Mouse (Mus musculus): ENCODE measurements around the gene Smim5. TPM values are rescaled to one million over a fixed set of nuclear protein-coding genes. Genes with fewer than 3 reads are reported as not detected.

Smim5 gene
- polyA plus RNA-seq, 1 experiment, result 5.7 TPM

DNA sequence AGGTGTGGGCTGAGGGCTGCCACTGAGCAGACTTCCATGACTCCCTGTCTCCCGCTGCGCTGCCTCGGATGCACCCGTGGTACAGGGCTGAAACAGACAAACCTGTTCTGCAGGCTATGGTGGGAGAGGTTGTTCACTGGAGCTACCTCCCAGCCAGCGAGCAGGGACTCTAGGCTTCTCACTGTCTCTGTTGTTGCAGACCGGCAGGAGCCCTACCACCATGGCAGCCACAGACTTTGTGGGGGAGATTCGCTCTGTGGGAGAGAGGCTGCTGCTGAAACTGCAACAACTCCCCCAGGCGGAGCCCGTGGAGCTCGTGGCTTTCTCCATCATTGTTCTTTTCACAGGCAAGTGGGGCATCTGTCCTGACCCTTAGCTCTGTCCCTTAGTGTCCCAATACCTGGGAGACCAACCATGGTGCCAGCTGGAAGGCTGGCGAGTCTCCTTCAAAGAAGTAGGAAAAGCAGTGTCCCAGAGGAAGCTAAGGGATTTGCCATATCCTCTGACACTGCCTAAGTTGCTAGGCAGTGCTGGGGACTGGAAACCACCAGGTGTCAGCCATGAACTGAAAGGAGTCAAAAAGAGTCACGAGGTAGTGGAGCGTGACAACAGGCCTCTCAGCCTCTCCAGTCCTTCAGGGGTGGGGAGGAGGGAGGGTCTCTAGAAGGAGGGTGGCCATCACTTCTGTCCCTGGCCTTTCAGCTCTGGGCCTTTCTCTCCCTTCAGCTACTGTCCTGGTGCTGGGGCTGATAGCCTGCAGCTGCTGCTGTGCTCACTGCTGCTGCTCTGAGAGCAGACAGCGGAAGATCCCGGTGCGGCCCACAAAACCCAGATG is 5.4 kb downstream of the Smim5 start:
- H3K4me3 ChIP-seq (ENCODE audit: extremely low read depth, insufficient read depth, insufficient read length), result no peak overlapping the region
- 0 out of 2 replicates have a peak, but pooled peaks cover 1% of the 10 kb centered on the region for H3K36me3 ChIP-seq (ENCODE audit: control insufficient read depth, insufficient read depth, low read length)
- WGBS, result 63% methylated on average over 16 of the region's 16 CpGs
- peak overlapping the region; percentile 12; the same call in 1 of the 2 replicates for H3K27ac ChIP-seq (ENCODE audit: insufficient read depth, low read length)
- DNase-seq (ENCODE audit: low read depth in 1 of 2, low spot score in 2 of 2), result no peak
- no peaks in the 10 kb centered on the region for H3K27me3 ChIP-seq (ENCODE audit: control insufficient read depth, insufficient read depth, low read length)
- peaks cover 27% of the 10 kb centered on the region; the same call in 1 of the 2 replicates for H3K4me1 ChIP-seq (ENCODE audit: control insufficient read depth, insufficient read depth, insufficient read length)
- TF ChIP-seq CTCF (IDR thresholded peaks at IDR 0.05; ENCODE audit: extremely low read depth, insufficient read depth, insufficient read length, insufficient replicate concordance), result no peak
- no peak for TF ChIP-seq POLR2A (IDR thresholded peaks at IDR 0.05; ENCODE audit: low read depth, low read length)

DNA sequence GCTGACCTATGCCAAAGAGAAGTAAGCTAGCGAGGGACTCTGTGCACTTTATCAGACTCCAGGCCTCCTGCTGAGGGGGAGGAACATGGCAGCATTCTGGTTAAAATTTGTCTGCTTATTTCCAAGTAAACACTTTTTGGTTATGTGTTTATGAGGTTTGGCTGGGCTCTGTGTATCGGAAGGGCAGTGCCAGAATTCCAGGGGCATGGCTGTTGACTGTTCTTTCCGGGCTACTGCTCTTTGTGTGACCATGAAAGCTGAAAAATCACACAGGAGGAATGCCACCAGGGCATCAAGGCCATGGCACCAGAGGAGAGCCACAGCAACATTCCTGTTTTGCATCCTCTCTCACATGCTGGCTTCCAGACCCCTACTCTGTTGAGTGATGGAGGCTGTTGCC is 6.3 kb downstream of the Smim5 start:
- Histone ChIP-seq H3K27me3 (ENCODE audit: control insufficient read depth, insufficient read depth, low read length) (no peaks in the 10 kb centered on the region), H3K27ac (ENCODE audit: insufficient read depth, low read length) (no peak overlapping the region), H3K4me1 (ENCODE audit: control insufficient read depth, insufficient read depth, insufficient read length) (peaks cover 27% of the 10 kb centered on the region; the same call in 1 of the 2 replicates), H3K36me3 (ENCODE audit: control insufficient read depth, insufficient read depth, low read length) (0 out of 2 replicates have a peak, but pooled peaks cover 1% of the 10 kb centered on the region), H3K4me3 (ENCODE audit: extremely low read depth, insufficient read depth, insufficient read length) (no peak overlapping the region)
- no peak for DNase-seq (ENCODE audit: low read depth in 1 of 2, low spot score in 2 of 2)
- 84% methylated on average over 3 of the region's 3 CpGs for WGBS
- TF ChIP-seq CTCF (IDR thresholded peaks at IDR 0.05; ENCODE audit: extremely low read depth, insufficient read depth, insufficient read length, insufficient replicate concordance) (no peak), POLR2A (IDR thresholded peaks at IDR 0.05; ENCODE audit: low read depth, low read length) (no peak)

DNA sequence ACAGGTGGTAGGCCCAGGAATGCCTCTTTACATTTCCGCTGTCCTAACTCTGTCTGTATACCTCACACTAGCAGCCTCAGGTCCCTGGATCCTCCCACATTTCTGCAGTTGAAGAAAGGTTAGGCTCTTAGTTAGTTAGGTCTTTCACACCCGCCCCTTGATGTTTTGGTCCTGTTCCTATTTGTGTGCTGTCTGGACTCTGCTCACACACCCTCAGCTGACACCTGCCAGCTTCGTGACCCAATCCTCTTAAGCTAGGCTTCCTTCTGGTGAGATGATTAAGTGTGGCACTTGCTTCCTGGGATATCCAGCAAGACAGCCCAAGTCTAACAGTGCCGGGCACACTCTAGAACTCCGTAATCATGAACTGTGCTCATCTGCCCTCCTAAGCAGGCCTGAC is 6.8 kb downstream of the Smim5 start:
- Histone ChIP-seq H3K27me3 (ENCODE audit: control insufficient read depth, insufficient read depth, low read length) (no peaks in the 10 kb centered on the region), H3K36me3 (ENCODE audit: control insufficient read depth, insufficient read depth, low read length) (0 out of 2 replicates have a peak, but pooled peaks cover 1% of the 10 kb centered on the region), H3K4me1 (ENCODE audit: control insufficient read depth, insufficient read depth, insufficient read length) (peaks cover 27% of the 10 kb centered on the region; the same call in 1 of the 2 replicates), H3K27ac (ENCODE audit: insufficient read depth, low read length) (no peak overlapping the region), H3K4me3 (ENCODE audit: extremely low read depth, insufficient read depth, insufficient read length) (no peak overlapping the region)
- WGBS, result 89% methylated on average over 5 of the region's 5 CpGs
- DNase-seq (ENCODE audit: low read depth in 1 of 2, low spot score in 2 of 2), result no peak
- TF ChIP-seq CTCF (IDR thresholded peaks at IDR 0.05; ENCODE audit: extremely low read depth, insufficient read depth, insufficient read length, insufficient replicate concordance) (no peak), POLR2A (IDR thresholded peaks at IDR 0.05; ENCODE audit: low read depth, low read length) (no peak)

DNA sequence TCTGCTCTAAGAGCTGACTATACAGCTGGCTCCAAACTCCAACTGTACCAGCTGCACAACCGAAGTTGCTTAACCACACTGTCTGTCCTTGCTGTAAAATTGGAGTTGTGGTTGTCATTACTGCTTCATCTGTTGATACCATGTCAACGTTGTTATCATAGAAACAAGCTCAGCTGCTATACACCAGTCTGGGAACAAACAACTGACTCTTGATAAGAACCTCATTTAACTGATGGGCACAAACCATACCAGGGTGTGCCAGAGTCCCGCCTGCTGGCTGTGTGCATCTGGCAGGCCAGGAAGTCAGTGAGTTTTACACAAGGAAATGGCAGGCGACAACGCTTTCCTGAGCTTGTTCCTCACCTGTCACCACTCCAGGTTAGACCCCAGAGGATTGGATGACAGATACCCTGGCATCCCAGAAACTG is 11.4 kb downstream of the Smim5 start:
- WGBS, result 34% methylated on average over 5 of the region's 5 CpGs
- H3K4me1 ChIP-seq (ENCODE audit: control insufficient read depth, insufficient read depth, insufficient read length), result no peaks in the 10 kb centered on the region

DNA sequence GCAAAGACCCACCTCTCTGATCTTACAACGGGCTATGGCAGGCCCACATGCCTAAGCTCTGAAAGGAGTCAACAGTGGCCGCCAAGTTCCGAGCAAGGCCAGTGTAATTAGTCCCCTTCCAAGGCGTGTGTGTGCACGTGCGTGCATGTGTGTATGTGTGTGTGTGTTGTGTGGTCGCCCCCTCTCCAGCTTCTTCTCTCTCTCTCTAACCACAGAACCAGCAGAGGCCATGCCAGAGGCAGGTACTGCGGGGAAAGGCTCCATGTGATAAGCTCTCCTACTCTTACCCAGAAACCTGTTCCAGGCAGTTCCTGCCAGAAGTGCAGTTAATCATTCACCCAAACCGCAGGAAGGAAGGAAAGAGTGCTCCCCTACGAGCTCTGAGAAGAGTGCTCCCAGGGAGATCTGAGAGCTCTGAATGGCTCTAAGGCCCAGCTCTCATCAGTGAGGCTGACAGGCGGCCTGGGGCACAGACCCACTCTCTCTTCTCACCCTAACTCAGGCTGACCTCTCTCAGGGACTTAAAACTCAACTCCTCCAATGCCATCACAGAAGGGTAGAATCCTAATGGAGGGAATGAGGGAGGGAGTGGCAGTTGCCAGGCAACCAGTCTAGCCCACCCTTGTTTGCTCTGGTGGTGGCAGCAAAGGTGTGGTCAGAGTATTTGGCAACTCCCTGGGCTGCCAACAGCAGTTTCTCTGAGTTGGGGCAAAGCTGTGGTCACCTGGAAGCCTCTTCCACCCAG is 12.0 kb downstream of the Smim5 start, which contains the start of gene Smim6:
Gene Smim6, plus strand, starts transcription at position 386 of the 745 bp plus-strand sequence.
- no peaks in the 10 kb centered on the region for H3K4me1 ChIP-seq (ENCODE audit: control insufficient read depth, insufficient read depth, insufficient read length)
- no peak within 1 kb of the TSS for H3K4me3 ChIP-seq (ENCODE audit: extremely low read depth, insufficient read depth, insufficient read length)
- H3K27ac ChIP-seq (ENCODE audit: insufficient read depth, low read length), result 0 out of 2 replicates have a peak within 1 kb of the TSS, but pooled peaks have one; percentile 16
- WGBS, result 27% methylated on average over 11 of the region's 11 CpGs
- peaks cover 15% of the 10 kb centered on the region for H3K36me3 ChIP-seq (ENCODE audit: control insufficient read depth, insufficient read depth, low read length)
- TF ChIP-seq CTCF (IDR thresholded peaks at IDR 0.05; ENCODE audit: extremely low read depth, insufficient read depth, insufficient read length, insufficient replicate concordance), result no peak
- TF ChIP-seq POLR2A (IDR thresholded peaks at IDR 0.05; ENCODE audit: low read depth, low read length), result no peak
- DNase-seq (ENCODE audit: low read depth in 1 of 2, low spot score in 2 of 2), result no peak
- H3K27me3 ChIP-seq (ENCODE audit: control insufficient read depth, insufficient read depth, low read length), result no peaks in the 10 kb centered on the region

More for the DNA sequence above, 11.4 kb downstream of the Smim5 start:
- Histone ChIP-seq H3K4me3 (ENCODE audit: extremely low read depth, insufficient read depth, insufficient read length) (no peak overlapping the region), H3K36me3 (ENCODE audit: control insufficient read depth, insufficient read depth, low read length) (peaks cover 11% of the 10 kb centered on the region), H3K27me3 (ENCODE audit: control insufficient read depth, insufficient read depth, low read length) (no peaks in the 10 kb centered on the region), H3K27ac (ENCODE audit: insufficient read depth, low read length) (no peak overlapping the region)
- no peak for DNase-seq (ENCODE audit: low read depth in 1 of 2, low spot score in 2 of 2)
- TF ChIP-seq POLR2A (IDR thresholded peaks at IDR 0.05; ENCODE audit: low read depth, low read length), result no peak
- TF ChIP-seq CTCF (IDR thresholded peaks at IDR 0.05; ENCODE audit: extremely low read depth, insufficient read depth, insufficient read length, insufficient replicate concordance), result no peak

DNA sequence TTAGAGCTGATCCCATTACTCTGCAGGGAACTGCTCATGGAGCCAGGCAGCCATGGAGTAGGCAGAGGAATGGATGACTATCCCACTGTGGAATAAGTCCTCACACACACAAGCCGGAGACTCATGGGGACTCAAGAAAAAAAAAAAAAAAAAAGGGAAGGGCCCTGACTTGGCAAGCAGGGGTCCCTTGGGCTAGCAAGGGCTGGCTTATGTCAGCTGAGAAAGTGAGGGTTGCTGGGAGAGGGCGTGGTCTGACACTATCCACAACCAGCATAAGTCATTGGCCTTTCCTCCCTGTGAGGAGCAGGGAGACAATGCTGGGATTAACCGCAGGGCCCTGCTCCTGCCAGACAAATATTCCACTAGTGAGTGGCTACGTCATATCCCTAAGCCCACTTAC is 16.8 kb downstream of the Smim5 start:
- DNase-seq (ENCODE audit: low read depth in 1 of 2, low spot score in 2 of 2), result no peak
- Histone ChIP-seq H3K27me3 (ENCODE audit: control insufficient read depth, insufficient read depth, low read length) (no peaks in the 10 kb centered on the region), H3K36me3 (ENCODE audit: control insufficient read depth, insufficient read depth, low read length) (peaks cover 16% of the 10 kb centered on the region), H3K27ac (ENCODE audit: insufficient read depth, low read length) (no peak overlapping the region), H3K4me1 (ENCODE audit: control insufficient read depth, insufficient read depth, insufficient read length) (no peaks in the 10 kb centered on the region), H3K4me3 (ENCODE audit: extremely low read depth, insufficient read depth, insufficient read length) (no peak overlapping the region)
- TF ChIP-seq POLR2A (IDR thresholded peaks at IDR 0.05; ENCODE audit: low read depth, low read length), result no peak
- TF ChIP-seq CTCF (IDR thresholded peaks at IDR 0.05; ENCODE audit: extremely low read depth, insufficient read depth, insufficient read length, insufficient replicate concordance), result no peak
- WGBS, result 97% methylated on average over 4 of the region's 4 CpGs

Data from spleen, adult 2 months (tissue).